15 mouse cellular contexts compared by ENCODE assay signal in genomic region chr1:82385054-82385453, GRCm38 (mm10).
DNase-seq lines count a peak whose midpoint lies in the region; ATAC-seq lines count a peak whose summit lies in the region.
"Had no signal": no experiment of that assay in that cellular context is flagged by ENCODE, and none has a peak within 500 bp of the region (broad histone marks: within the 10 kb centered on the region; RNA-seq: fewer than 3 reads in every experiment).

No protein-coding gene starts in this region.

- peaks cover 12% of the 10 kb centered on the region; the same call in 1 of the 2 replicates for H3K4me1 ChIP-seq in hindbrain, embryonic 14.5 days (replicated peaks; ENCODE audit: control insufficient read depth, insufficient read depth, low read length)
- H3K4me1 ChIP-seq in hindbrain, embryonic 11.5 days (replicated peaks; ENCODE audit: control insufficient read depth, insufficient read depth, low read length), result peaks cover 9% of the 10 kb centered on the region
- peaks cover 18% of the 10 kb centered on the region for H3K4me1 ChIP-seq in neural tube, embryonic 15.5 days
- H3K4me1 ChIP-seq: megakaryocyte, embryonic 14.5 days had no signal

- no peaks in the 10 kb centered on the region for H3K36me3 ChIP-seq in hindbrain, embryonic 14.5 days (replicated peaks; ENCODE audit: control insufficient read depth, insufficient read depth)
- no peaks in the 10 kb centered on the region for H3K36me3 ChIP-seq in hindbrain, embryonic 11.5 days (ENCODE audit: control insufficient read depth, insufficient read depth, low read length)
- H3K36me3 ChIP-seq in neural tube, embryonic 15.5 days, result no peaks in the 10 kb centered on the region
- H3K36me3 ChIP-seq: limb, embryonic 15.5 days had no signal

- no peak overlapping the region for H3K4me2 ChIP-seq in hindbrain, embryonic 14.5 days (replicated peaks)
- no peak overlapping the region for H3K4me2 ChIP-seq in hindbrain, embryonic 11.5 days (replicated peaks; ENCODE audit: low read depth, low read length)
- no peak overlapping the region for H3K4me2 ChIP-seq in neural tube, embryonic 15.5 days
- H3K4me2 ChIP-seq: heart, embryonic 13.5 days; limb, embryonic 15.5 days had no signal

- whole genome bisulfite sequencing in hindbrain, embryonic 14.5 days, result 45% methylated on average over 9 of the region's 9 CpGs
- 64% methylated on average over 9 of the region's 9 CpGs for WGBS in hindbrain, embryonic 11.5 days
- WGBS in neural tube, embryonic 15.5 days, result 32% methylated on average over 9 of the region's 9 CpGs

- ATAC-seq in hindbrain, embryonic 14.5 days (ENCODE audit: low FRiP score), result no peak
- no peak for ATAC-seq in hindbrain, embryonic 11.5 days (ENCODE audit: low FRiP score)
- ATAC-seq in neural tube, embryonic 15.5 days (ENCODE audit: low FRiP score), result no peak

- no peak for DNase-seq in hindbrain, embryonic 14.5 days (ENCODE audit: low spot score)
- DNase-seq in hindbrain, embryonic 11.5 days (ENCODE audit: low spot score), result no peak
- peak; percentile 15 for DNase-seq in neural tube, embryonic 10.5 days (ENCODE audit: extremely low spot score, low spot score)
- DNase-seq in lung, postnatal 4 days, result peak; percentile 7 to 32
- no peak for DNase-seq in gastrocnemius, postnatal 4 days (ENCODE audit: low spot score in 2 of 2)
- no peak for DNase-seq in gastrocnemius, postnatal 25 days
- no peak for DNase-seq in thymus, postnatal 4 days
- DNase-seq: adrenal gland, postnatal 36 days; gastrocnemius, postnatal 14 days; right cerebral cortex, postnatal 14 days; thymus, postnatal 25 days had no signal

- peak overlapping the region; percentile 9; the same call in 1 of the 2 replicates for H3K27ac ChIP-seq in hindbrain, embryonic 14.5 days
- H3K27ac ChIP-seq in hindbrain, embryonic 11.5 days (ENCODE audit: low read depth, low read length), result no peak overlapping the region
- H3K27ac ChIP-seq in neural tube, embryonic 15.5 days (replicated peaks), result no peak overlapping the region
- H3K27ac ChIP-seq: heart, embryonic 13.5 days; limb, embryonic 15.5 days had no signal

- H3K27me3 ChIP-seq in hindbrain, embryonic 14.5 days (ENCODE audit: control insufficient read depth, insufficient read depth, low read length), result no peaks in the 10 kb centered on the region
- H3K27me3 ChIP-seq in hindbrain, embryonic 11.5 days (ENCODE audit: control insufficient read depth, insufficient read depth, low read length), result no peaks in the 10 kb centered on the region
- no peaks in the 10 kb centered on the region for H3K27me3 ChIP-seq in neural tube, embryonic 15.5 days (replicated peaks)
- H3K27me3 ChIP-seq: heart, embryonic 13.5 days; limb, embryonic 15.5 days; megakaryocyte, embryonic 14.5 days had no signal

- H3K9me3 ChIP-seq in hindbrain, embryonic 14.5 days (ENCODE audit: control insufficient read depth, low read length), result no peaks in the 10 kb centered on the region
- H3K9me3 ChIP-seq in hindbrain, embryonic 11.5 days (ENCODE audit: control insufficient read depth, low read length), result no peaks in the 10 kb centered on the region
- no peaks in the 10 kb centered on the region for H3K9me3 ChIP-seq in neural tube, embryonic 15.5 days (replicated peaks)
- H3K9me3 ChIP-seq: heart, embryonic 13.5 days; limb, embryonic 15.5 days; megakaryocyte, embryonic 14.5 days had no signal

- H3K9ac ChIP-seq in hindbrain, embryonic 14.5 days, result no peak overlapping the region
- no peak overlapping the region for H3K9ac ChIP-seq in hindbrain, embryonic 11.5 days (ENCODE audit: low read depth, low read length)
- no peak overlapping the region for H3K9ac ChIP-seq in neural tube, embryonic 15.5 days (replicated peaks)
- H3K9ac ChIP-seq: heart, embryonic 13.5 days; limb, embryonic 15.5 days had no signal

- no peak overlapping the region for H3K4me3 ChIP-seq in hindbrain, embryonic 14.5 days (replicated peaks; ENCODE audit: low read length)
- no peak overlapping the region for H3K4me3 ChIP-seq in hindbrain, embryonic 11.5 days (ENCODE audit: low read depth, low read length)
- H3K4me3 ChIP-seq in neural tube, embryonic 15.5 days (replicated peaks), result no peak overlapping the region
- H3K4me3 ChIP-seq: heart, embryonic 13.5 days; limb, embryonic 15.5 days; megakaryocyte, embryonic 14.5 days had no signal

Comparison
In these comparisons a context has a peak if more than half of its experiments do, and no peak if none do; other contexts are left out.
1. DNase-seq: peak in neural tube, embryonic 10.5 days (single experiment) and lung, postnatal 4 days (2 of 2); none in hindbrain, embryonic 14.5 days (single experiment), hindbrain, embryonic 11.5 days (single experiment), gastrocnemius, postnatal 4 days (0 of 2), gastrocnemius, postnatal 25 days (single experiment) and thymus, postnatal 4 days (single experiment).